Mouse (Mus musculus): ENCODE data around the gene Slc29a4.

The Slc29a4 gene

DNA sequence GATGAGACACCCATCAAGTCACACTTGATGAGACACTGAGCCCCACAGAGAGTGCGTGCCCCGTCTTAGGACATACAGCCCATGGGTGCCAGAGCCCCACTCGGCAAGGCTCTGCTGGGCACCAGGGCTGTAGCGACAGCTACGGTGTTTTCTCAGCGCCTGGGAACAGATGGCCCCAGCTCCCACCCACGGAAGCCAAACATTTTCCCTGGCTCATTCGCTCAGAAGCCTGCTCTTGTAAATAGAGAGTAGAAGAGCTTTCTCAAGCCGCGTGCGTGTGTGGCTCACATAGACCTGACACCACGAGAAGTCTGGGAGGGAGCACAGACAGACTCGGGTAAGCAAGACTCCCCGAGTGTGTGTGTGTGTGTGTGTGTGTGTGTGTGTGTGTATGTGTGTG is at the start of gene Slc29a4:
Gene Slc29a4, plus strand, starts transcription at position 265 of the 400 bp plus-strand sequence.
- DNase-seq (ENCODE audit: low read depth, low spot score), result no peak

DNA sequence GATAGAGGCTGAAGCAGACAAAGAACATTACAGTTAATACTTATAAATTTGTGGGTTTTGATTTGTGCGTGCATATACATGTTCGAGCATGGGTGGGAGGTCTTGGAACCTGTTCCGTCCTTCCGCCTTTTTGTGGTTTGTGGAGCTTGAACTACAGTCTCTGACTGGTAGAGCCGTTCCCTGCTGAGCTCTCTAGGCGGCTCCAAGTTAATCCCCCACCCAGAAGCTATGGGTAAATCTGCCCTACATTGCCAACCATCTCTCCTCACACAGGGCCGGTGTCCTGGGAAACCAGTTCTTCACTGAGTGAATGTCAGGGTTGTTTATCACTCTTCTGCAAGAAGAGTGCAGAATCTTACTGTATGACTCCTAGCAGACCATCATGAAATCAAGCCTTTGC is 44.1 kb upstream of the Slc29a4 start:
- DNase-seq (ENCODE audit: low read depth, low spot score), result no peak

DNA sequence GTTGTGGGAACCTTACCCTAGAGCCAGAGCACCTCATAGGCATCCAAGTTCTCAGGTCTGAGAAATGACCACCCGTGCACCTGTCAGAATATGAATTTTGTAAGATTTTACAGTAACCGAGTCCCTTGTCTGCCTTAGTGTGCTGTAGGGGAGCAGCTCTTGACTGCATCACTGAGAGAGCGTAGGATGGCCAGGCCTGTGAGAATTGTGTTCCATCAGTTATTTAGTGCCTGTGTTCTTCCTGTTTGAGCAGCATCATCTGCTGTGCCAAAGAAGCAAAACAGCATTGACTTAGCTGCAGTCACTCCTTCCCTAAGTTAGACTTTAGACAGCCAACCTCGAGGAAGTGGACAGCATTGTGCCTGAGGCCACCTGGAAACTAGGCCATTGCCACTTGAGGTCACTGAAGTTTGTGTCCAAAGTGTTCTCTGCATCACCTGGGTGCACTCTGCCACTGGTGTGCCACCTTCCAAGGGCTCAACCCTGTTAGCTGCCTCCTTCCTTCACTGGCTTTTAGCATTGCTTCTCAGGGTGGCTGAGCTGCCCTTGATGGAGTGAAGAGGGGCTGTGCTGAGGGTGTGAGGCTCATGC is 42.8 kb upstream of the Slc29a4 start:
- no peak for DNase-seq (ENCODE audit: low read depth, low spot score)

DNA sequence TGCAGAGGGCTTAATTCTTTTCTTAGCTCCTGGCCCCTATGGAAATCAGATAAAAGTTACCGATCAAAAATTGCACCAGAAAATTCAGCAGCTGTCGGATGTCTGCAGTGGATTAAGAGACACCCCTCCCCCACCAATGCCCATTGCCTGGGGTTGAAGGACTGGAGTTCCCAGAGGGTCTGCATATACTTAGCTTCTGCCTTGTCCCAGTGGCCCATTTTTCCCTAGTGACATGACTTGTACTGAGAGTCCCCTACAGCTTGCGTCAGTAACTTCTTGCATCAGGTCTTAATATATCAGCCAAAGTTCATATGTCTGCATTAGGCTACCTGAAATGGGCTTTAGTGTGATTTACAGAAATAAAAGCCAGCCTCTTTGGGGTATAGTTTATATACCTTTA is 41.9 kb upstream of the Slc29a4 start:
- no peak for DNase-seq (ENCODE audit: low read depth, low spot score)

DNA sequence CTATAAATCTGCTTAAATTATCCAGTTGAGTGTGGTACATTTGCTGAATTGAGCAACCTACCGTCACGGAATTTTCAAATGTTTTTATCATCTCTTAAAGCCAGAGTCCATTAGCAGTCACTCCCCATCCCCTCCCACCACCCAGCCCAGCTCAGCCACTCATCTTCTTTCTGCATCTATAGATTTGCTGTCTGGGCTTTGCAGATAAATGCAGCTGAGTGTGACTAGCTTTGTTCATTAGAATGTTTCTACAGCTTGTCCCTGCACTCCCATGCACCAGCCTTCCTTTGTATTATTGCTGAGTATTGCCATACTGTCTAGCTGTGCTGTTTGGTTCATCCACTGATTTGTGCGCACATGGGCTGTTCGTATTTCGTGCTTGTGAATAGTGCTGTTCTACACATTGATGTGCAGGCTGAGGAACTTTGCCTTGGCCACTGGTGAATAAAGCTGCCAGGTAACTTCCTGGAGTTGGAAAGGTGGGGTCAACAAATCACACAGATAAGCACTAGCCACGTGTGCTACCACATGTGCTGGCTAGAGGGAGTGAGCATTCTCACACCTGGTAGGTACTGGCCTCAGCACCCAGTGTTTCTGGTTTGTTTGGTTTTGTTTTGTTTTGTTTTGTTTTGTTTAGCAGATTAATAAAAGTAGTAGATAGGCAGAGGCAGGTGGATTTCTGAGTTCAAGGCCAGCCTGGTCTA is 41.4 kb upstream of the Slc29a4 start:
- no peak for DNase-seq (ENCODE audit: low read depth, low spot score)

DNA sequence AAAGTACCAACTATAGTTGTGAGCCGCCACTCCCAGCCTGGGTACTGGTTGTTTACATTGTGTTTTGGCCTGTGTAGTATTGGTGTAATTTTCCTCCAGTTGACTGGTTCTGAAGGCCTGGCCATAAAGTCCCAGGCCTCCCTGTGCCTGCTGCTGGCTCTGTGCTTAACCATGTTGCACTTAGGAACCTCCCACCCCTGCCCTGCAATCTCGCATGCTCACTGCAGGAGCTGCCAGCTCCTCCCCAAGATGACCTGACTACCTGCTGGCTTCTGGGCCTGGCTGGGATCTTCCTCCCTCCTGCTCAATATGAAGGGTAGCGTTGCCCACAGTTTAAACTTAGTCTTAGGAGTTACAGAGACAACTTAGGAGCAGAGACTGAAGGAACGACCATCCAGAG is 40.0 kb upstream of the Slc29a4 start:
- no peak for DNase-seq (ENCODE audit: low read depth, low spot score)

DNA sequence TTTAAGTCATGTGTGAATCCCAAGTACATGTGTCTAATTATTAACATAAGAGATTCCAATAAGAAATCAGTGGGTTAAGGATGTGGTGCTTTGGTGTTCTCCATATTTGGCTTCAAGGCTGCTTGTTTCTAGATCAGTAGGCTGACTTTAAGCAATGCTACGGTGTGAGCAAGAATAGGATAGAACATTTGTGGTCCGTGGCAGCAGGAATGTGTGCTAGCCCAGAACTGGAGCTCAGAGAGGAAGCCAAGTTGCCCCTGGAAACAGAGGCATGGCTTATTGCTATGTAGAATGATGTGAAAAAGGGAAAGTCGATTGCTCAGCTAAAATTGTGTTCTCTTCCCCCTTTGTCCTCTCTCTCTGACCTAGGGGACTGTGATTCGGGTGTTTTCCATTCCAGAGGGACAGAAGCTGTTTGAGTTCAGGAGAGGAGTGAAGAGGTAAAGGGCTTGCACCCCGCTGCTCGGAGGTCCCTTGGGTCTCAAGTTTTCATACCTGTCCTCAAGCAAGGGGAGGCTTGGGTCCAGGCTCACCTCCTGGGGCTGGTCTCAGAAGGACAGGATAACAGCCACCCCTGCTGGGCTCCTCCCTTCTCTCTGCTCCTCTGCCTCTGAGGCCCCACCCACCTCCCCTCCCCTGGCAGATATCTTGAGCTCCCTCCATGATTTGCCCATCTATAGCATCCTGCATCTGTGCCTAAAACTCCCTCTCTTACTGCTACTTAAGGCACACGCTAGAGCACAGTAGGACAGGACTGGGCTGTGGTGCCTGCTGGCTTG is 31.5 kb upstream of the Slc29a4 start:
- DNase-seq (ENCODE audit: low read depth, low spot score), result no peak

DNA sequence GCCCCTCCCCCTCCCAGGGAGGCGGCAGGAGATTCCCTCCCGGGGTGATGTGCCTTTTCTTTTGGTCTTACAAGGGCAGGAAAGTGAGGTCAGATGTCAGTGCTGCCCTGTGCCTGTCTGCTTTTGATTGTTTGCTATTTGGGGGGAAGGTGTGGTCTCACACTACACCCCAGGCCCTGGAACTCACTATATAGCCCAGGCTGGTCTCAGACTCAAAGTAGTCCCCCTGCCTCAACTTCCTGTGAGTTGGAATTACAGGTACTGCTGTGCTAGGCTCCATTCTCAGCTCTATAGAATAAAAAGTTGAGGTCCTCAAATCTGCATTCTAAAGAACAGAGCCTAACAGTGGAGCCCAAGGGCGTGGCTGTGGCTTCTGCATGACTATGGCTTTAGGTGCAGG is 24.4 kb upstream of the Slc29a4 start:
- no peak for DNase-seq (ENCODE audit: low read depth, low spot score)

DNA sequence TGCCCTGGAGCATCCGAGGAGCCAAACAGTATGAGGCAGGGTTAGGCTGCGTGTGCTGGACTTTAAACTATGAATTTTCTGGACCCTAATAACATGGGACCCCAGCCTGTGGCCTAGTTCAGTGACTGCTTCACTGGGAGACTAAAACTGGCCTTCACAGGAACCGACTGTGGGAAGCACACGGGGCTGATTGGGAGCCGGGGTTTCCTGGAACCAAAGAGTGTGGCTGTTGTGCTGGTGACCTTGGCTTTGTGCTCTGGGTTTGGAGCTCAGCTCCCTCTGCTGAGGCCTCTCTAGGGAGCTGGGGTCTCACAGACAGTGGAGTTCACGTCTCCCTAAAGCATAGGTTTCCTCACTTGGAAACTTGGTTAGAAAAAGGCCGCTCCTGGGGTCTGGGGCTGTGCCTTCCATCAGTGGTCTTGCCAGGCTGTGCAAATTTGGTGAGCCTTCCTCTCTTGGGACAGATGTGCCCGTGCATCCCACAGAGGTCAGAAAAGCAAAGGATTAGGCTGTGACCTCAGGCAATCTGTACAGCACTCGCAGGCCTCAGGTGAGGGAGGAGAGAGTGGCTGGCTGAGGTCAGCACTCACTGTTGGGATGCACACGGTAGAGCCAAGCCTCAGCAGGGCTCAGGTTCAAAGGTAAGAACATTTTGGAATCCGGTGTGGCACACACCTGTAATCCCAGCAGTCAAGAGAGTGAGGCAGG is 23.6 kb upstream of the Slc29a4 start:
- DNase-seq (ENCODE audit: low read depth, low spot score), result no peak

DNA sequence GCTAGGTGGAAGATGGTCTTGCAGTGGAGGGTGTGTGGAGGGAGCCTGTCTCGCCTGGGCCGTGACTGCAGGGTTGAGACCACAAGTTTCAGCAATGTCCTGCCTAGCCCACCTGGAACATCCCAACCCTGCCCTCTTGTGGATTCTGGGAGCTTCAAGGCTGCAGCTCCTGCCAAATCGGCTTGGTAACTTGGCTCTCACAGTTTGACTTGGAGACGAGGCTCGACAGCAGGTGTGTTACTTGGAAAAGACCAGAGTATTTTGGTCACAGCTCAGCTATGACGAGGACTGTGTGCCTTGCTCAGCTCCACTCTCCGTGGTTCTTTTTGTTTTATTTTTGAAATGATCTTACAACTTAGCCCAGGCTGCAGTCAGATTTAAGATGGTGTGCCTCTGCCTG is 22.6 kb upstream of the Slc29a4 start:
- DNase-seq (ENCODE audit: low read depth, low spot score), result no peak

DNA sequence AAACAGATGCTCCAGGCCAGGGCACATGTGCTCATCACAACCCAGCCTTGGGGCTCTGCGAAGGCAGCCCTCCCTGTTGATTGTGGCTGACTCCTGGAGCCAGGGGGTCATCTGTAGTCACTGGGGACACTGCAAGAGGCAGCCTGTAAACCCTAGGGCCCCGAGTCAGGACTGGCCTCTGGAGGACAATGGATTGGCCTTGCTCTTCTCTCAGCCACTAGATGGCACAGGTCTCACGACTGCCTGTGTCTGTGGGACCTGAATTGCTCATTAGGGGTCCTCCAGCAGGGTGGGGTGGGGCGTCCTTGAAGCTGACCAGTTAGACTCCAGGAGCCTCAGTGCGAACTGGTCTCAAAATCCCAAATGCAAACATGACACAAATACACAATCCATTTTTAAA is 19.2 kb upstream of the Slc29a4 start:
- DNase-seq (ENCODE audit: low read depth, low spot score), result peak; percentile 39

DNA sequence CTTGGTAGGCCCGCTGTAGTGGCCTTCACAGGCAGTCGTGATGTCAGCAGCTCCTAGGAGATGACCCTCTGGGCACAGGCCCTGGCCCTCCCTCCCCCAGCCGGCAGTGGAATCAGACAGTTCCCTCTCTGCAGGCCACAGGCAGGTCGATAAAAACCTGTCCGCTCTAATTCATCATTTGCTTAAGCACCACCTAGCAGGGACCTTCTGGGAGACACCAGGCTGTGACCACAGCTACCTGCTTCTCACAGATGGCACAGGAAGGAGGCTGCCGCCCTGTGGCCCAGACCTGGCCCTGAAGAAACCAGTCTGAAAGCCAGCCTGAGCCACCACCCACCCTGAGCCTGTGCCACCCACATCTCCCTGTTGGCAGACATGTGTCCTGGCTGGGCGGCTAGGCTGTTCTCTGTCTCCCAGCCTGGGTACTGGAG is 14.2 kb upstream of the Slc29a4 start:
- DNase-seq (ENCODE audit: low read depth, low spot score), result no peak

DNA sequence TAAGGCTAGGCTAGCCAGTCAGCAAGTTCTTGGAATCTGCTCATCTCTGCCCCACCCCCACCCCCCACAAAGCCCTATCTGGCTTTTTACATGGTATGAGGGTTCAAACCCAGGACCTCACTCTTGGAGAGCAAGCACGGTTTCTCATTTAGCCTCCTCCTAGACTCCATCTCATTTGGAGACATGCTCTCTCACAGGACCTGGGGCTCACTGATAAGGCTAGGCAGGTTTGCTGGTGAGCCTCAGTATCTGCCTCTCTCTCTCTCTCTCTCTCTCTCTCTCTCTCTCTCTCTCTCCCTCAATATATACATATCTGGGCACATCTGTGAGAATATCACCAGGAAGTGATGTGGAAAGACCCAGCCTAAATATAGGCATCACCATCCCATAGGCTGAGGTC is 13.2 kb upstream of the Slc29a4 start:
- DNase-seq (ENCODE audit: low read depth, low spot score), result no peak

DNA sequence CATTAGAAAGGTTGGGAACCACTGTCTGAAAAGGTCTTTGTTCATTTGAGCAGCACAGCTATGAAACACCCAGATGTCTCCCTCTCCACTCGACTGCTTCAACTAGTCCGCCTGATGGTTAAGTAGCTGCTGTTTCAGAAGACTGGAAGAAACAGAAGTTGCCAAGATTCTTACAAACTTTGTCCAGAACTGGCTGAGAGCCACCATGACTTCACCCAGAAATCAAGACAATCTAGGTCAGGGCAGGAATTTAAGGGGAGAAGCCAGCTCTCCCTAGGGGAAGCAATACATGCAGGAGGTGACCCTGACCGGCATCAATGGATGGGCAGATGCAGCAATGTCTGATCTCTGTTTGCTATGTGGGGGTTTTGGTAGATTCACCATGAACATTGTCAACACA is 10.4 kb upstream of the Slc29a4 start:
- no peak for DNase-seq (ENCODE audit: low read depth, low spot score)

DNA sequence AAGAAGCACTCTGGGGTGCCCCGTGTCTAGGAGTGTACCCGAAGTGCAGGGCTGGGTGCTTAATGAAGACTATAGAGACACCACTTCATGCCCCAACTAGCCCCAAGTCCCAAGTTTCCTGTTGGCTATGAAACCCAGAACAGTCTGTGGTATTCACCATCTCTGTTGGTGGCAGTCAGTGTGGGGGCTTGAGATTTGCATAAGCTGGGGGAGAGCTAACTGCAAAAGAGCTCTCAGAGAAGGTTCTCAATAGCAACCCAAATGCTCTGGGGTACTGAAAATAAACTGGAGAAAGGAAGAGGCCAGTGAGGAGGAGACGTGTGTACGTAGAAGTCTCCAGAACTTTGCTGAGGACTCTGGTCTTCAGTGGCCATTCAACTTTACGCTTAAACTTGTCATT is 9.8 kb upstream of the Slc29a4 start:
- no peak for DNase-seq (ENCODE audit: low read depth, low spot score)

DNA sequence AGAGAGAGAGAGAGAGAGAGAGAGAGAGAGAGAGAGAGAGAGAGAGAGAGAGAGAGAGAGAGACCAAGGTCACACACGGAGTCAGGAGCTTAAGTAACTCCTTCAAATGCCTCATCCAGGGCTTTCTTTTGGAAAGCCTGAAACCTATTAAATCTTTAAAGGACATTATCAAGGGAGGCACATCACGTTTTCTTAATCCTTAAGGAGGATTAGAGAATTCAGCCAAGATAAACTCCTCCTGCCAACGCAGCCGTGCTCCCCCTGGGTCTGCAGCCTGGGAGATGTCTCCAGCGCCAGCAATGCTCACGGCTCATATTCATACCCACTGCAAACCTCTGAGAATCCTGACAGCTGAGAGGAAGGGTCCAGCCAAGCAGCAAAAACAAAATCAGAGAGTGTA is 3.4 kb upstream of the Slc29a4 start:
- DNase-seq (ENCODE audit: low read depth, low spot score), result no peak

DNA sequence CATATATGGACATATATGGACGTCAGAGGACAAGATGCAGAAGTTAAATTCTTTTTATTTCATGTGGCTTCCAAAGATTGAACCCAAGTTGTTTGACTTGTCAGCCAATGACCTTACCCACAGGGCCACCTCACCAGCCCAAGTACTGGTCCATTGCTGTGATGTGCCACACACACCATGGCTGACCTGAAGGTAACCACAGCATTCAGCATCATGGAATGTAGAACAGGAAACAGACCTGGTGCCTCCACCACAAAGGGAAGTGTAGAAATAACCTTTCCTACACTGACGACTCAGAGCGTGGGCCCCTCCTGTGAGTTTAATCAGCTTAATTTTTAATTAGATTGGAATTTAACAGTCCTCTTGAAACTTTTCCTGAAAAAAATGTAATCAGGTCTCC is 2.0 kb upstream of the Slc29a4 start:
- DNase-seq (ENCODE audit: low read depth, low spot score), result no peak

DNA sequence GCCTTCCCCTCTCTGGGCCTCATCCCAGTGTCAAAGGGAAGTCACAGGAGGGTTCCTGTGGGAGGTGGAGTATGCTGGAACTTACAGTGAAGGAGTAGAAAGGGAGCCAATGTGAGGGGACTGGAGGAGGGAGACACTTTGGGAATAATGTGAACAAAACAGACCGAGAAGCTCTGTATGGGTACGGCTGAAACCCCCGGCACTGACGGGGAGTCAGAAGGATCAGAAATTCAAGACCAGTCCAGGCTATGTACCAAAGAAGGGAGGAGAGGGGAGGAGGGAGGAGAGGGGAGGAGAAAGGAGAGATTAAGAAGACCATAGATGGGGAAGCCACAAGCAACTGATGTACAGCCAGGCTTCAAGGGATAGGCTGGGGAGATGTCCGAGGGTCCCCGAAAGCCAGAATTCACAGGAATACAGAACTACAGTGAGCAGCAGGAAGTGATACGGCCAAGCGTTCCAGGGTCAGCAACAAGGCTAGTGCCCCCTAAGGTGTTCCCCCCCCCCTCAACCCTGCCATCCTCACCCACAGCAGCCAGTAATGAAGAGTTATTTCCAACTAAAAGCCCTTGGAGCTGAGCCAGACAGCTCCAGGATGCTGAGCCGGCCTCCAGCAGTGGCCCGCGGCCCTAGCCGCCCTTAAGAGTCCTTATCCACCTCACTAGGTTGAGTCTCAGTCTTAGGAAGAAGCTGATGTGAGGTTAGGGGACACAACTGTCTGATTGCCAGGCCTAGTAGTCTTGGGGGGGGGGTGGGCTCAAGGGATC is 842 bp downstream of the Slc29a4 start:
- DNase-seq (ENCODE audit: low read depth, low spot score), result no peak

DNA sequence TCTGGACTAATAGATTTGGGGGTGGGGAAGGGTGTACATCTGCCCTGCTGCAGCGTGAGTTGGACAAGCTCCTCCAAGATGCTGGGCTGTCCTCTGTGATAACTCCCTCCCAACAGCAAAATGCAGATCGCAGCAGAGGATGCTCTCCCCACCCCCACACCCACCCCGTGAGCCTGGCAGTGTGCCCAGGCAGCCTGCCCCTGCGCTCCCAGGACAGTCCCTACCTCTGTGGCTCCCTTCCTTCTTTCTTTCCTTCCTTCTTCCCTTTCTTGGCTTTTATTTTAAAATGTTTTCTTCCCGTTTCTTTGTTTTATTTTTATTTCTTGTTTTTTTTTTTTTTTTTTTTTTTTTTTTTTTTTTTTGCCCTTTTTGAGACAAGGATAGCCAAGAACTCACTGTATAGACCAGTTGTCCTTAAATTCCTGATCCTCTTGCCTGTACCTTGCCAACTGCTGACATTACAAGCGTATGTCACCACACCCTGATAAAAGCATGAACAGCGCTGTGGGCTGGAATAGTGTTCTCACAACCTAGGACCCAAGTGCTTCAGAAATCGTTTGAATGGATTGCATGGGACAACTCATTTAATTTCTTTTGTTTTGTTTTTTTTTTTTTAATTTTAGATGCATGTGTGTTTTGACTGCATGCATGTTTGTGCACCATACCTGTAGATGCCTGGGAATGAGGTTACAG is 1.6 kb downstream of the Slc29a4 start:
- DNase-seq (ENCODE audit: low read depth, low spot score), result no peak

DNA sequence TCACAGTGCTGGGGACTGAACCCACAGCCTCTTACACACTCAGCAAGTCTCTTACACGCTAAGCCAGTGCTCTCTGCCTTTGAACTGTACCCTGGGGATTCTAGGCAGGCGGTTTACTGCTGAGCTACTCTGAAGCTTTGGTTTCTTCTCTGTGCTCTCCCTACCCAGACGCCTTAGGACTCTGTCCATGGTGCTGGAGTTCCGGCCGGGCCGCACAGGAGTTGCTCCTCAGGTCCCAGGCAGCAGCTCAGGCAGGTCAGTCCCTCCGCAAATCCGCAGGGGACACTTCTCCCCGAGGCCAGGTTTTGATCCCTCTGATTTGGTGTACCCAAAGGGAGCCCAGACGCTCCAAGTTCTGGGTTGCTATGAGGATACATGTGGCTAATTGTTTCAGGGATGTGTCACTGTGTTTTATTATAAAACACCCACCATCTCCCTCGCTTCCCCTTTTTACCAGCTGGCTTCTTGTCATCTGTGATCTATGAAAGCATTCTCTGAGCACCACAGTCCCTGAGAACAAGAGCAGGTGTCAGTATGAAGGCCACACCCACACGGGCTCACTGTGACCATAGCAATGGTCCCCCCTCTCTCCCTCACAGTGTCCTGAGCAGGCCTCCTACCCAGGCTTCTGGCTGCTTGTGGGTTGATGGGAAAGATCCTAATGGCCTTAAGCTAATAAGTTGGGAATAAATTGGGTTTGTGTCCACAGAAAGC is 2.5 kb downstream of the Slc29a4 start:
- DNase-seq (ENCODE audit: low read depth, low spot score), result peak; percentile 79
